Mouse (Mus musculus) urinary bladder, postnatal 10 days (tissue): ENCODE measurements around the gene Tpst2.
A peak's percentile ranks its signal among the peaks of the same experiment; 100 is the strongest.

ENCODE experiments used
- DNase-seq: peaks from one replicate; pipeline ENCODE4 v3.0.0; 2022; ENCODE audit warnings: low spot score

Tpst2 gene

DNA sequence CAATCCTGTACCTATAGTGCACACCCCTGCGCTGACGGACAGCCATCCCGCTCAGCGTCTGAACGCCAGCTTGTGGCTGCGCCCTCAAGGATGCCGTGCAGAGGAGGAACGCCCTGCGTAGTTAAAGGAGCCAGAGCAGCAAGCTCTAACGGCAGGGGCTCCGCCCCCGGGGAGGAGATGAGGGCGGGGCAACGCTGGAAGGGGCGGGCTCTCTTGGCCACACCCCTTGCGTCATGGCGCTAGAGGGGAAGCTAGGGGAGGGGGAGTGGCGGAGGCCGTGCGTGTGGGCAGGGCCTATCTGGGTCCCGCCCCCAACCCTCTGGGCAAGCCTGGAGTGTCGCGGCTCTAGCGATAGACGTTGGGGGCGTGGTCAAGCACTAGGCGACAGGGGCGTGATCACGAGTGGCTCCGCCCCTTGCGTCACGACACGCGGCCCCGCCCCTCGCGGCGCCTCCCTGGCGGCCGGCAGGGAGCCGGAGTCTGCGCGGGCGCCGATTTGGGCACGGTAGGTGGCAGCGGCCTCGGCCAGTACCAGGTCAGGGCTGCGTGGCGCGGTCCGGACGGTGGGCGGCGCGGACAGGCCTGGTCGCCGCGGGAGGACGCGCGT lies at the start of gene Tpst2:
Gene Tpst2, plus strand, starts transcription at position 425 of the 607 bp plus-strand sequence.
- DNase-seq: peak; percentile 98

DNA sequence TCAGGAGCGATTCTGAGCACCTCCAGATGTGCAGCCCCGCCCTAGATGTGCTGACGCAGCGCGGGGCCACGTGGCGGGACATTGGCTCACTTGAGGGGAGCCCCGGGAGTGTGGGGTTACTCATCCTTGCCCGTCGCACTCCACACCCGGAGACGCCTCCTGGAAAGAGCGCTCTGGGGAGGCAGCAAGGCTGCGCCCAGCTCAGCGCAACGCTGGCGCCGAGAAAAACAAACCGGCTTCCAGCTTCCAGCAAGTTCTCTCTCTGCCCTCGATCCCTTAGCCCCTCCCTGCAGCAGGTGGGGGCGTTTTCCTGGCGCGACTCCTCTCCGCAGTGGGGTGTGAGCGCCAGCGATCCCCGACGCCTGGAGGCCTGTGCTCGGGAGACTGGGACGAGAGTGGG lies 49.1 kb upstream of the Tpst2 start:
- no peak for DNase-seq

DNA sequence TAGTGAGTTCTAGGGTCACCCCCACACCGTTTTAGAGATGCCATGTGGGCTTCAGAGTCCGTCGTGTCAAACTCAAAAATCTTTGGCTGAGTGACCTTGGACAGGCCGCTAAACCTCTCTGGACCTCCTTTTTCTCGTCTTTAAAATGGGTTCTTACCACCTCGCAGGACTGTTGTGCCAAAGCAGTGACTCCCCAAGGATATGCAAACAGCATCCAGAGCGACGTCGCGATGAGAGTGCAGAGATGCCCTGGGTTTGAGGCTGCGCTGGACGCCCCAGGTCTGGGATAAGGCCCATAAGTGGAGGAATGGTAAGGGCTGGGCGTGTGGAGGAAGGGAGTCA lies 48.6 kb upstream of the Tpst2 start:
- no peak for DNase-seq

DNA sequence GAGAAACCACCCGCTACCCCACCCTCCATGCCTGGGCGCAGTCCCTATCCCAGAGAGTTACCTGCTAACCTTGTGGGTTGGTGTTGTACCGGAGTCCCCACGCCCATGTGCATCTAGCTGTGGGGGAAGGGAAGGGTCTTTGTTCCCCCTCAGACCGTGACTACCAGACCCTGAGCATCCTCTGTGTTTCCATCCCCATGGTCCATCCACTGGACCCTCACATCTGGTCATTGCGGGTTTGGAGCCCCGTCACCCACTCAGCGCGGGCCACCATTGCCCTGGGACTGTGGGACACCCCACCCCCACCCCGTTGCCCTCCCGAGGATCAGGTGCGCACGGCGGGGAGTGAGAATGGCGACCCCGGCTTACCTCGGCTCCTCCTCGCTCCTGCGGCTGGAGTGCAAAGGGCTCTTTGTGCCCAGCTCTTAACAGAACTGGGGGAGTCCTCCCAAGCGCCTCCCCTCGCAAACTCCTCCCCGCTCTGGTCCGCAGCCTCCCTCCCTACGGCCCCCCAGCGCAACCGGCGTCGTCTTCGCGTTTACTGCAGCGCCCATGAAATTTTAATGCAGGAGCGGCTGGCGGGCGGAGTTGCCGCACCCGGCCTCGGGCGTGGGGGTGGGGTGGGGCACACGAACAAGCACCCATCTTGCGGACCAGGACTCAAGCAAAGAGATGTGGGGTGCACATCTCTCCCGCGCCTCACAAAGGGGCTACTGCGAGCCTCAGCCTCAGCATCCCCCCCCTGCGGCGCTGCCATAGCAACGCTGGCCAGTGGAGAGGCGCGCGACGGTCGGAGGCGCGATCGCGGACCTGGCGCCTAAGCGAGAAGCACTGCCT lies 48.0 kb upstream of the Tpst2 start:
- DNase-seq: no peak

DNA sequence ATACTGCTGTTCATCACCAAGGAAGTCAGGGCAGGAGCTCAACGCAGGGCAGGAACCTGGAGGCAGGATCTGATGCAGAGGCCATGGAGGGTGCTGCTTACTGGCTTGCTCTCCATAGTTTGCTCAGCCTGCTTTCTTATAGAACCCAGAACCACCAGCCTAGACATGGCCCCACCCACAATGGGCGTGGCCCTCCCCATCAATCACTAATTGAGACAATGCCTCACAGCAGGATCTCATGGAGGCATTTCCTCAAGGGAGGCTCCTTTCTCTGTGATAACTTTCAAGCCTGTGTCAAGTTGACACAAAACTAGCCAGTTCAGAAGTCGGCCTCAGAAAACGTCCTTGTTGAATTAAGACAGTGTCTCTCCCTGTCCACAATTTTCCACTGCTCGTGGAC lies 40.7 kb upstream of the Tpst2 start:
- no peak for DNase-seq

DNA sequence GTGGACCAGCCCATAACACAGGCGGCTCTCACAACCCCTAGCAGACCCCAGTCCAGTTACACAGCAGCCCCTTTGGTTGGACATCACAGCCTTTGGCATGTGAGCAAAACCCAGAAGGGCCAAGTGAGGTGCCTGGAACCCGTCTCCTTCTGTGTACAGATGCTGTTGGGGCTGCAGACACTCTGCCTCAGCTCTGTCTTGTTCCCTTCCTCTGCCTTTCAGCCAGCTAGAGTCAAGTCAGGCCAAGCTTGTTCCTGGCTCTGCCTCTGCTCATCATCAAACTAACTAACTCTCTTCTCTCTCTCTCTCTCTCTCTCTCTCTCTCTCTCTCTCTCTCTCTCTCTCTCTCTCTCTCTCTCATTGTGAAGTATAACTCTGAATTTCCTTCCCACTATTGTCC lies 39.9 kb upstream of the Tpst2 start:
- no peak for DNase-seq

DNA sequence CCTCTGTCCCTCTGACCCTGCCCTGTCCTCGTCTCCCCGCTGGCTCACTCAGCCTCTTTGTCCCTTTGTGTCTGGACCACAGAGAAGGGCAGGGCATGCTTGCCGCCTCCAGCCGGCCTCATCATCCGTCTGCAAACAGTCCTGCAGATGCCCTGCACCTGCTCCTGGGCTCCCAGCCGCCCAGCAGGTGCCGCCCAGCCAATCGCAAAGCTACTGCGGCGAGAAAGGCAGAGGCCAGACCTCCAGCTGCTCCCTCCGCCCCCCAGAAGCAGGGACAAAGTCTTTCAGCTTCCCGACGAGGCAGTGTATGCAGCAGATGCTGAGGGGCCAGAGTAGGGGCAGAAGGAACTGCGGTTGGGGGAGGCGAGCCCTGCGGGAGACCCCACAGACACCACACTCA lies 39.1 kb upstream of the Tpst2 start:
- no peak for DNase-seq

DNA sequence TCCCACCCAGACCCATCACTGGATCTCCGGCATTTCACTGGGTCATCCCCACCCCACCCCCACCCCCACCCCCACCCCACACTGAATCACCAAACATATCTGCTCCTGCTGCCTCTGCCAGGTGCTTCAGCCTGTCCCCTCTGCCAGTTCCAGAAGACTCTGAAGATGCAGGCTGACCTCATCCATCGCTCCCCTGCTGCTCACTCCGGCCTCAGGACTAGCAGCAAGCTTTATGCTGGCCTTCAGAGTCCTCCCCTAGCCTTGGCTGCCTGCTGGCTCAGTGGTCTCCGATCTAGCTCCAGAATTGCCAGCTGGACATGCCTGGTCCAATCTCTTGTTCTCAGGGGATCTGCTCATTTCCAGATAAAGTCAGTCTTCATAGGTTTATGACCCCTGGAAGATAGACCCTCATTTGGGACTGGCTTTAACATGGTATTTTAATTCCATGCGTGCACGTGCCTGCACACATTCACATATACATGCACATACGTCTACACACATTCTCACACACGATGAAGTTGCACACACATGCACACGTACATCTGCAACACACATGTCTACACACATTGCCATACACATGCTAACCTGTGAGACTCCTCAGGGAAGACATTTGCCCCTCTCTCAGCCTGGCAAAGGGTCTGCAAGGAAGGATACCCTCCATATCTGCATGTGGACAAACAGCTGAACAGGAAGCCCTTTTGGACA lies 38.5 kb upstream of the Tpst2 start:
- DNase-seq: no peak

DNA sequence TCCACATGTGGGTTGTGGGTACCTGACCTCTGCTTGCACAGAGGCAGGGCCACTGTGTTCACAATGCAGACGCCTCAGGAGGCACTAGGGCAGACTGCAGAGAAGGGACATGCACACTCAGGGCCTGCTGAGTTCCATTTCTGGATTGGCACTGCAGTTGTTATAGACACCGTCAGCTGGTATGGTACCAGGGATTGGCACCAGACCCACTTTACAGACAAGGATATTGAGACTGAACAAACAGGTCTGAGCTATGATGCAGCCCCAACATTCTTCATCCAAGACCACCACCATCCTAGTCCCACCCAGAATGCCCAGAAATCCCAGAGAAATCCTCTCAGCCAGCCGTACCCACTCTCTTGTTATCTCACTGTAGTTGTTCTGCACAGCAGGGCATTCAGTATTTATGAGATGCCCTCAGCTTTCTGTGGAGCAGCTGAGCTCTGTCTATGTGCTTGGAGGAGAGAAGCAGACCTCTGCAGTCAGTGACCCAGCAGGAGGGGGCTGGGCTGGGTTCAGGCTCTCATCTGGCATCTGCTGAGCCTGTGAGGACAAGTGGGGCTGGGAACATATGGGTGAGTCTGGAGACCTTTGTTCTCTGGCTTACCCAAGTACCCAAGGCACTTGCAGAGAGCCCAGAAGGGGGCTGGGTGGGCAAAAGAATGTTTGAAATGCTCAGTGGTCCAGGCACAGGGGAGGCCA lies 37.6 kb upstream of the Tpst2 start:
- DNase-seq: no peak

DNA sequence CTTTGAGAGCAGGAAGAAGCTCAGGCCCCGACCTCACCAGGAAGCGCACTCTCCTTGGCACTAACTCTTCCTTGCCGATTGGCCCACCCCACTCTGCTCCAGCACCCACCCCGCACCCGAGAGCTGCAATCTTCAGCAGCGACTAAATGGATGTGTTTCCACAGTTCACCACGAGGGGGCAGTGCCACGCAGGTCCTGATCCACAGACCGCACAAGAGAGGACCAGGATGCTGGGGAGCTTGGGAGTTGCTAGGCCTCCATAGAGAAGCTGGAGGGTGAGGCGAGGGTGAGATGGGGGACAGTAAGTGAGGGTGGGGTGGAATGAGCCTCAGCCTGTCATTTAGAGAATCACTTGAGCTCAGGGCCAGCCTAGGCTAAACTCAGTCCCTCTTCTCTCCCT lies 35.7 kb upstream of the Tpst2 start:
- peak; percentile 50 for DNase-seq

DNA sequence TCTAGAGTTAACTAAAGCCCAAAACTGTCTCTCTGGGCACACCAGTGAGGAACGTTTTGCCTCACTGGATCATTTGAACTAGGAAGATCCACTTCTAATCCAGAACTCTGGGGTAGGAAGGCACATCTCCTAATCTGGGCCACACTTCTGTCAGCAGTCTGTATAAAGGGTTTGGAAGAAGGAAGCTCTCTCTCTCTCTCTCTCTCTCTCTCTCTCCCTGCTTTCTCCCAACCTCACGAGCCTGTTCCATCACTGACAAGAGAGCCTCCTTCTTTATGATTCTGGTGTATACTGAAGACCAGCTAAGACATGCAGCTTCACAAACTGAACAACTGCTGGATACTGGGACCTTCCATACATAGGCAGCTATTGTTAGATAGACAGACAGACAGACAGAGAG lies 34.6 kb upstream of the Tpst2 start:
- no peak for DNase-seq

DNA sequence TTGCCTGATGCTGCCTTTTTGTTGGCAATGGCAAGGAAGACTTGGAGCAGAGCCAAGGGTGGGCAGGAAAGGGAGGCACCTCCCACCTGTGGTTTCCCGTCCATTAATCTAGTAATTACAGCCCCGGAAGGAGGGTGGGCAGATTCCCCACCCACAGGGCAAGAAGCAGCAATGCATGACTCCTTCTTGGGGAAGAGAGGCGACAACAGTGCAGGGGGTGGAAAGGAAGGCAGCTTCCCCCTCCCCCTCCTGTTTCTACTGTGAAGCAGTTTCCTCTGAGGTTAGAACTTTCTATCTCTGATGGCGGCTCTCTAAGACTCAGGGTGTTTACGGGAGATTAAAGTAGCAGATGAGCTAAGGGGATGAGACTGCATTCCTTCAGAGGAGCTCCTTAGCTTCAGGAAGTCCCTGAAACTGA lies 34.1 kb upstream of the Tpst2 start:
- no peak for DNase-seq

DNA sequence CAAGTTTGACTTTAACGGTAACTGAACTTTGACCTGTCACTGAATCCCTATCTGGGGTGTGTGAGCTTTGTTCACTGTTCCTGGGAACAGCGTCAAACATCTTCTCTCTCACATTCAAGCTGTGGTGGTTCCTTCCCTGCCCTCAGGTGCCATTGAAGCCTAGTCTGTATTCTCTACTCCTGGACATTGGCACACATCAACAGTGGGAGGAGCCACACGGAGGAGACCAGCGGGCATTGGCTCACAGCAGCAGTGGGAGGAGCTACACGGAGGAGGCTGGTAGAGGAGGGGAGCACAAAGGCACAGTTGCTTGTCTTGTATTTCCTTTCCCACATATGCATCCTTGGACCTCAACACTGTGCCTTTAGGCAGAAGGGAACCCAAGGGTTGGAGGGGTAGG lies 33.5 kb upstream of the Tpst2 start:
- no peak for DNase-seq

DNA sequence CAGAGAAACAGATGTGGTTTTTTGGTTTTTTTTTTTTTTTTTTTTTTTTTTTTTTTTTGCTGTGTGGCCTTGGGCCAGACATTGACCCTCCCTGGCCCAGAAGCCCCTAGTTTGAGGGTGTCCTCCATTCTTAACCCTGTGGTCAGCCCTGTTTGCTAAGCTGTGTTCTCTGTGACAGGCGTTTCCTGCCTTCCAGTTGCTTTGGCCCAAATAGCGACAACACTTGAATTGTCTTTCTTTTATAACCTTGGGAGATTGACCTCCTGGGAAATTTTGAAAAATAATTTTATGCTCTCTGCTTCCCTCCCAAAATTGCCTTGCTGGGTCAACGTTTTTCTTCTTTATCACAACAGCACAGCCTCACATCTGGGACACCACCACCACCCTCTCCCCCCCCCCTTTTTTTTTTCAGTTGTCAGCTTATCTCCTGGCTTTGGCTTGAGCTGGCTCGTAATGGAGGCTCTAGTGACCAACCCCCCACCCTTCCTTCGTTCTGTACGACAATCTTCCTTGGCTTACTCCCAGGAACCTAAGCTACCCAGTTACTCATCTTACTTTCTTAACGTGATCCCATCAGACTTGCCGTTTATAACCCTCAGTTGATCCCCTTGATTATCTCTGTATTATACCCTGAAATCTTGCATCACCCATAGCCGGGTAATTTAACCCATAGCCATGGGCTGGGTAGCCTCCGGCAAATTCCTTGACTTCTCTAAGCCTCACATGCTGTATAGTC lies 32.8 kb upstream of the Tpst2 start:
- no peak for DNase-seq

DNA sequence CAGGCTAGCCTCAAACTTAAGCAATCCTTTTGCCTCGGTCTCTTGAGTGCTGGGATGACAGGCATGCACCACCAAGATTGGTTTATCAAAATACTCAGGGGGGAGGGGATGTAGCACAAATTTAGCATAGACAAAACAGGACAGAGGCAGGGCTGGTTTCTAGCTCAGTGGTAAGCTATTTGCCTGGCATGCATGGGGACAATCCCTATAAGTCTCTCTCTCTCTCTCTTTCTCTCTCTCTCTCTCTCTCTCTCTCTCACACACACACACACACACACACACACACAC lies 32.3 kb upstream of the Tpst2 start:
- DNase-seq: no peak

DNA sequence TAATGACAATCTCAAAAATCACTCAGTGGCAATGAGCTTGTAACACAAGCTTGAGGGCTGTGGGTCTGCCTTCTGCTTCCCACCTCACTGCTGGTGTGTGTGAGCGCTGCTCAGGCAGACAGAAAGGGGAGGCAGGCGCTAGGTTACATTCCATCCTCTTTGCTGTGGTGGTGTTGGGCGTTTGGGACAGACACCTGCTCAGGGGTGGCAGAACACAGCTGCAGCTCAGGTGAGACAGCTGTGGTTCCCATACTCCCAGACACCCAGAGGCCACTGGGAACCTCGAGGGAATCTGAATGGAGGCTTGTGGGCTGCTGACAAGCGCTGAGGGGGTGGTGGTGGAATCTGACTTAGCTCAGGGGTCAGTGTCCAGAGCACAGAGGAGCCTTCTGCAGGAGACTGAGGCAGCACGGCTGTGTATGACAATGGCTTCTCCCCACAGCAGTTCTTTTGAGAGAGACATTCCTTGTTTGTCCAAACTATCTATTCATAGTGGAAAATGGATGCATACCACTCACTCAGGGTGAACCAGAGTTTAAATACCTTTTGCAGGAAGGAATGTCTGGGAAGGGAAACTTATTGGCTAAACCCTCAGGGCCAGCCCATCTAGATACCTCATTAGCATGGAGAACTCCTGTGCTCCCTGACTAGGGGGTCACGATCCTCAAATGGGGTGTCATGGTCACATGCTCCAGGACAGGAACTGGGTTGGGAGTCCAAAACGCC lies 31.4 kb upstream of the Tpst2 start:
- no peak for DNase-seq

DNA sequence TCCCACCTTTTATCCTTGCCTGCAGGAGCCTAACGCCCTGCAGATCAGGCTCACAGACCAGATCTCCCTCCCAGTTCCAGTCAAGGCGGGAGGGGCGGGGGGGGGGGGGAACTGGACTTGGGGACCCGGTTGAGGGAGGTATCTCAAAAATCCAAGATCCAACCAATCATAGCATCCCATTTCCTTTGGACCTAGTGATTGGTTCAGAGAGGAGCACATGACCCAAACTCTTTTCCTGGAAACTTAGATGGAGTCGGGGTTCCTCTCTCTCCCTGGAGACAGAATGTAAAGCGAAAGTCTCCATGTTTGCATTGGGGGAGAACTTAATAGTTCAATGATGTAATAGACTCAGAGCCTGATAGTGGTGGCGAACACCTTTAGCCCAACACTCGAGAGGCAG lies 29.1 kb upstream of the Tpst2 start:
- no peak for DNase-seq

DNA sequence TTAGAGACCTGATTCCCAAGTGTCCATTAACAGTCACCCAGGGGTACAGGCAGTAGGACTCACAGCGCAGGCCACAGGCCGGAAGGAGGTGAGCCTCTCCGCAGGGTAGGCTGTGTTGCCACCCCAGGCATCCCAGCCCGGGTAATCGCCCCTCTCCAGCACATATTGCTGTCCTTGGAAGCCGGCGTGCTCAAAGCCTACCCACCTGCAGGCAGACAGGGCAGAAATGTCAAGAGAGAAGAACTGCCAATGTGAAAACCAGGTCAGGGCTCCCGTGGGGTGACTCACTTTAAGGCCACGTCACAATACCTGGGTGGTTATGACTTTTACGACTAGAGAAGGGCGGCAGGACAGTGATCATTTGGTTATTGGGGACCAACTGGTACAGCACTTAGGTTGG lies 27.4 kb upstream of the Tpst2 start:
- no peak for DNase-seq

DNA sequence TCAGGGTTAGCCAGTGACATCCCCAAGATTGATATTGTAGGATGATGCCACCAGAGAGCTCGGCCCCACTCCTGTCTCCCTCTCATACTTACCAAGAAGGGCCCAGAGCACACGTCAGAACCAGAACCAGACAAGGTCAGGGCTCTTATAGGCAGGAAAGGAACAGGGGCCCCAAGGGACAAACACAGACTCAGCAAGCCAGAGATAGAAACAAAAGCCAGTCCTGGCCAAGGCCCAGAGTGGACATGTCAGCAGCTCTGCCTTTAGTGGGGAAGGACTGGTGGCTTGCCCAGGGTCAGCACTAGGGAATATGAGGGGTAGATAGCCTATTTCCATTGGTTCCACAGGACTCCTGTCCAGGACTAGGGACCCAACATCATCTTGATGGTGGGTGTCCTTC lies 24.1 kb upstream of the Tpst2 start, which contains the start of gene Cryba4:
Gene Cryba4, minus strand, starts transcription at position 119 of the 400 bp plus-strand sequence.
- no peak for DNase-seq

DNA sequence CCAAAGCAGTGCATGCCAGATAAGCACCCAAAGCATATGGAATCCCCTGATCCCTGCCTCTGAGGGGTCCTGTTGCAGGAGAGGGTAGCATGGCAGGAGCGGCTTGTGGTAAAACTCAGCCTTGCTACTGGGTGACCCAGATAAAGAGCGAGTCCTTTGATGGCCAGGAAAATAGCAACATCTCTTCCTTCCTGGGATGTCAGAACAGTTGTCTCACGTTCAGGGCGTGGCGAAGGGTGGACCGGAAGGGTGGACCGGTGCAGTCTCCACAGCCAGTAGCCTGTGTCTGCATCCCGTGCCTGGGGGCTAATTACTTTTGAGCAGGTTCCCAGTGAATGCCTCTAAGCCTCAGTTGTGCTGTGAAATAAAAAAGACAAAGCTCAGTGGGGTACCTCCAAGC lies 23.3 kb upstream of the Tpst2 start:
- DNase-seq: no peak

DNA sequence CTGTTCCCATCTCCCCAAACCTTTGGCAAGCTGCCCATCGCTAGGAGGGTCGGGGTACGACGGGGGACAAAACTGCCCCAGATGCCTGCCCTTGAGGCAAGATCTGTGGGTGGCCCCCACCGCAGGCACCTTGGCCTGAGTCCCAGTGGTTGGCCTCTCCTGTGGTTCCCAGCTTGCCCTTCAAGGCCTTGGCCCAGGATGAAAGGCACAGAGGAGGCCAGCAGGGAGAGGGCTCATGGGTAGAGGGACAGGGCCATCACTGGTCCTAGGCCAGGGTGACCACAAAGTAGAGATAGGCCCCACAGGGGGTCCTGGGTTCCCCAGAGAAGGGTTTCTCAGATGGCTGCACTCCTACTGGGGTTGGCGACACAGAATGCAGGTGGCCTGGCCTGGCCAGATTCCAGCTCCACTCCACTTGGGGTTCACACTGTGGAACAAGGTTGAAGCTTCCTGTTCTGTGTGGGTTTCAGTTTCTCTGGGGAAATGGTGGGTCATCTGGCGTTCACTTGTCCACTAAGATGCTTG lies 22.1 kb upstream of the Tpst2 start:
- DNase-seq: no peak
